Mouse (Mus musculus) embryonic facial prominence, embryonic 11.5 days (tissue): Measurements from ENCODE around the gene Galnt17. TPM values are rescaled to one million over a fixed set of nuclear protein-coding genes. Genes with fewer than 3 reads are reported as not detected.

ENCODE experiments used
- ATAC-seq: fragments of 200-750 bp; cut with Nextera tagmentation; replicated peaks from 2 replicates; pipeline ENCODE4 v1.8.0; 2017; ENCODE audit warnings: low read depth; ENCODE audit not compliant: insufficient number of reproducible peaks, low FRiP score, low TSS enrichment
- DNase-seq: peaks from one replicate; pipeline ENCODE4 v3.0.0-alpha.2; 2015; ENCODE audit warnings: low spot score
- H3K27ac ChIP-seq: fragments of 300-500 bp; sonication (generic); replicated peaks from 2 replicates; pipeline ENCODE4 v1.5.1; 2014; ENCODE audit warnings: mild to moderate bottlenecking, low read depth, low read length, control low read depth
- H3K27me3 ChIP-seq: fragments of 300-500 bp; sonication (generic); 2 replicates; pipeline ENCODE4 v1.6.1; 2014; ENCODE audit warnings: mild to moderate bottlenecking, low read length, moderate library complexity, mixed read lengths; ENCODE audit not compliant: control insufficient read depth, insufficient read depth
- H3K36me3 ChIP-seq: fragments of 300-500 bp; sonication (generic); replicated peaks from 2 replicates; pipeline ENCODE4 v1.6.1; 2014; ENCODE audit warnings: low read depth, mild to moderate bottlenecking, low read length, moderate library complexity, mixed read lengths; ENCODE audit not compliant: control insufficient read depth, insufficient read depth
- H3K4me1 ChIP-seq: fragments of 300-500 bp; sonication (generic); 2 replicates; pipeline ENCODE4 v1.6.1; 2014; ENCODE audit warnings: low read length, mixed read lengths; ENCODE audit not compliant: control insufficient read depth, insufficient read depth
- H3K4me2 ChIP-seq: fragments of 300-500 bp; sonication (generic); 2 replicates; pipeline ENCODE4 v1.6.1; 2014; ENCODE audit warnings: low read depth, mild to moderate bottlenecking, control low read depth, low read length, moderate library complexity
- H3K4me3 ChIP-seq: fragments of 300-500 bp; sonication (generic); 2 replicates; pipeline ENCODE4 v1.5.1; 2014; ENCODE audit warnings: low read depth, low read length, control low read depth
- H3K9ac ChIP-seq: fragments of 300-500 bp; sonication (generic); replicated peaks from 2 replicates; pipeline ENCODE4 v1.6.1; 2014; ENCODE audit warnings: mild to moderate bottlenecking, control low read depth, low read length
- H3K9me3 ChIP-seq: fragments of 300-500 bp; sonication (generic); replicated peaks from 2 replicates; pipeline ENCODE4 v1.6.1; 2016; ENCODE audit warnings: mild to moderate bottlenecking, low read length, inconsistent platforms, mixed read lengths; ENCODE audit not compliant: control insufficient read depth
- WGBS: fragments of 180-500 bp; shearing (Covaris S2); extraction: QIAGEN DNeasy Blood & Tissue Kit; methylation state at CpG from one replicate; pipeline ENCODE4 v1.1.7; 2014; 5-methylcytosine and 5-hydroxymethylcytosine counted together
- polyA plus RNA-seq: library from polyadenylated mRNA; unstranded; fragments of >200 nt; fragmentation: Nextera tagmentation; extraction: Ambion mirVana; gene quantifications from 2 replicates; pipeline ENCODE4 v1.2.1, GENCODE M21; 2014

Galnt17 gene
- polyA plus RNA-seq, 1 experiment from 2014 or later, result 0.79 TPM

GRCm38 (mm10) chr5:130859736-130860135, 448.6 kb downstream of the Galnt17 start:
- 44% methylated on average over 5 of the region's 6 CpGs for WGBS
- Histone ChIP-seq H3K9ac (no peak overlapping the region), H3K4me2 (no peak overlapping the region), H3K9me3 (no peaks in the 10 kb centered on the region), H3K4me1 (no peaks in the 10 kb centered on the region), H3K27ac (no peak overlapping the region), H3K27me3 (no peaks in the 10 kb centered on the region), H3K36me3 (no peaks in the 10 kb centered on the region), H3K4me3 (no peak overlapping the region)
- DNase-seq (peak; percentile 67), ATAC-seq (no peak)

- Histone ChIP-seq H3K9ac (no peak overlapping the region), H3K4me1 (no peaks in the 10 kb centered on the region), H3K36me3 (no peaks in the 10 kb centered on the region), H3K4me2 (no peak overlapping the region), H3K27me3 (no peaks in the 10 kb centered on the region), H3K9me3 (no peaks in the 10 kb centered on the region), H3K27ac (no peak overlapping the region), H3K4me3 (no peak overlapping the region)
- ATAC-seq (no peak), DNase-seq (no peak)
- 86% methylated on average over 3 of the region's 3 CpGs for WGBS
Measured at GRCm38 (mm10) chr5:130858706-130859105, 449.6 kb downstream of the Galnt17 start.

- ATAC-seq, result no peak
- WGBS, result 23% methylated on average over 8 of the region's 8 CpGs
- H3K9ac ChIP-seq, result no peak overlapping the region
- H3K9me3 ChIP-seq, result no peaks in the 10 kb centered on the region
- DNase-seq, result peak; percentile 80
- no peak overlapping the region for H3K4me2 ChIP-seq
- no peaks in the 10 kb centered on the region for H3K27me3 ChIP-seq
- no peak overlapping the region for H3K4me3 ChIP-seq
- H3K36me3 ChIP-seq, result no peaks in the 10 kb centered on the region
- H3K4me1 ChIP-seq, result no peaks in the 10 kb centered on the region
- no peak overlapping the region for H3K27ac ChIP-seq
Measured at GRCm38 (mm10) chr5:130858148-130858547, 450.1 kb downstream of the Galnt17 start.

GRCm38 (mm10) chr5:130854430-130854829, 453.9 kb downstream of the Galnt17 start:
- H3K9me3 ChIP-seq, result no peaks in the 10 kb centered on the region
- WGBS, result 82% methylated on average over 7 of the region's 7 CpGs
- no peak for ATAC-seq

GRCm38 (mm10) chr5:130853371-130853770, 454.9 kb downstream of the Galnt17 start:
- H3K4me2 ChIP-seq, result no peak overlapping the region
- DNase-seq (peak; percentile 92), ATAC-seq (no peak)
- H3K9ac ChIP-seq, result no peak overlapping the region
- H3K4me3 ChIP-seq, result no peak overlapping the region
- WGBS, result under 1% methylated on average over 10 of the region's 10 CpGs
- no peaks in the 10 kb centered on the region for H3K4me1 ChIP-seq
- H3K9me3 ChIP-seq, result no peaks in the 10 kb centered on the region
- H3K27me3 ChIP-seq, result no peaks in the 10 kb centered on the region
- no peak overlapping the region for H3K27ac ChIP-seq
- no peaks in the 10 kb centered on the region for H3K36me3 ChIP-seq

More at GRCm38 (mm10) chr5:130854430-130854829, 453.9 kb downstream of the Galnt17 start:
- no peak overlapping the region for H3K4me3 ChIP-seq
- DNase-seq, result no peak
- no peak overlapping the region for H3K9ac ChIP-seq
- H3K27me3 ChIP-seq, result no peaks in the 10 kb centered on the region
- H3K4me1 ChIP-seq, result no peaks in the 10 kb centered on the region
- no peak overlapping the region for H3K27ac ChIP-seq
- no peaks in the 10 kb centered on the region for H3K36me3 ChIP-seq
- no peak overlapping the region for H3K4me2 ChIP-seq

- ATAC-seq (no peak), DNase-seq (peak; percentile 25)
- H3K9ac ChIP-seq, result no peak overlapping the region; the same call in 1 of the 2 replicates
- 3% methylated on average over 11 of the region's 11 CpGs for WGBS
- H3K27ac ChIP-seq, result no peak overlapping the region
- no peaks in the 10 kb centered on the region for H3K36me3 ChIP-seq
- H3K4me1 ChIP-seq, result no peaks in the 10 kb centered on the region
- H3K4me2 ChIP-seq, result peak overlapping the region; percentile 36
- H3K4me3 ChIP-seq, result no peak overlapping the region
- no peaks in the 10 kb centered on the region for H3K9me3 ChIP-seq
- H3K27me3 ChIP-seq, result no peaks in the 10 kb centered on the region
Measured at GRCm38 (mm10) chr5:130852182-130852581, 456.1 kb downstream of the Galnt17 start.

- H3K9ac ChIP-seq, result no peak overlapping the region
- DNase-seq (no peak), ATAC-seq (no peak)
- no peak overlapping the region for H3K4me2 ChIP-seq
- no peaks in the 10 kb centered on the region for H3K27me3 ChIP-seq
- H3K9me3 ChIP-seq, result no peaks in the 10 kb centered on the region
- H3K4me3 ChIP-seq, result no peak overlapping the region
- no peak overlapping the region for H3K27ac ChIP-seq
- no peaks in the 10 kb centered on the region for H3K36me3 ChIP-seq
- 66% methylated on average over 4 of the region's 4 CpGs for WGBS
- no peaks in the 10 kb centered on the region for H3K4me1 ChIP-seq
Measured at GRCm38 (mm10) chr5:130849610-130850009, 458.7 kb downstream of the Galnt17 start.

- Histone ChIP-seq H3K4me3 (no peak overlapping the region), H3K27ac (no peak overlapping the region), H3K9ac (no peak overlapping the region), H3K9me3 (no peaks in the 10 kb centered on the region), H3K4me1 (no peaks in the 10 kb centered on the region), H3K27me3 (no peaks in the 10 kb centered on the region), H3K4me2 (no peak overlapping the region), H3K36me3 (no peaks in the 10 kb centered on the region)
- WGBS, result 80% methylated on average over 6 of the region's 6 CpGs
- ATAC-seq, result no peak
- DNase-seq, result no peak
Measured at GRCm38 (mm10) chr5:130848562-130848961, 459.7 kb downstream of the Galnt17 start.
